Mouse (Mus musculus): ENCODE measurements around the gene Tsen54. TPM values are rescaled to one million over a fixed set of nuclear protein-coding genes. Genes with fewer than 3 reads are reported as not detected.

Tsen54 gene
- polyA plus RNA-seq, 1 experiment = not detected

- H3K4me1 ChIP-seq (ENCODE audit: control insufficient read depth, insufficient read depth, low read length) = no peaks in the 10 kb centered on the region
- no peak overlapping the region for H3K27ac ChIP-seq (ENCODE audit: insufficient read depth, low read depth, low read length)
- H3K4me3 ChIP-seq (ENCODE audit: insufficient read depth, low read depth, low read length) = no peak overlapping the region
- no peak for TF ChIP-seq CTCF (IDR thresholded peaks at IDR 0.05; ENCODE audit: insufficient read depth, low read depth, low read length)
- 84% methylated on average over 15 of the region's 15 CpGs for WGBS
Measured at GRCm38 (mm10) chr11:115796898-115797297, 17.6 kb upstream of the Tsen54 start.

- TF ChIP-seq POLR2A (IDR thresholded peaks at IDR 0.05; ENCODE audit: insufficient read depth, low read depth, low read length) = no peak
- TF ChIP-seq CTCF (IDR thresholded peaks at IDR 0.05; ENCODE audit: insufficient read depth, low read depth, low read length) = no peak
- Histone ChIP-seq H3K4me3 (ENCODE audit: insufficient read depth, low read depth, low read length) (no peak overlapping the region), H3K27ac (ENCODE audit: insufficient read depth, low read depth, low read length) (no peak overlapping the region), H3K4me1 (ENCODE audit: control insufficient read depth, insufficient read depth, low read length) (no peaks in the 10 kb centered on the region)
- WGBS = 80% methylated on average over 9 of the region's 9 CpGs
Measured at GRCm38 (mm10) chr11:115797665-115798064, 16.9 kb upstream of the Tsen54 start.

GRCm38 (mm10) chr11:115800981-115801380 lies 13.5 kb upstream of the Tsen54 start:
- Histone ChIP-seq H3K4me3 (ENCODE audit: insufficient read depth, low read depth, low read length) (no peak overlapping the region), H3K4me1 (ENCODE audit: control insufficient read depth, insufficient read depth, low read length) (no peaks in the 10 kb centered on the region), H3K27ac (ENCODE audit: insufficient read depth, low read depth, low read length) (no peak overlapping the region)
- 91% methylated on average over 18 of the region's 18 CpGs for WGBS
- no peak for TF ChIP-seq POLR2A (IDR thresholded peaks at IDR 0.05; ENCODE audit: insufficient read depth, low read depth, low read length)
- no peak for TF ChIP-seq CTCF (IDR thresholded peaks at IDR 0.05; ENCODE audit: insufficient read depth, low read depth, low read length)

- Histone ChIP-seq H3K4me1 (ENCODE audit: control insufficient read depth, insufficient read depth, low read length) (peaks cover 3% of the 10 kb centered on the region), H3K4me3 (ENCODE audit: insufficient read depth, low read depth, low read length) (no peak overlapping the region), H3K27ac (ENCODE audit: insufficient read depth, low read depth, low read length) (no peak overlapping the region)
- 85% methylated on average over 24 of the region's 24 CpGs for WGBS
- TF ChIP-seq POLR2A (IDR thresholded peaks at IDR 0.05; ENCODE audit: insufficient read depth, low read depth, low read length) = no peak
- no peak for TF ChIP-seq CTCF (IDR thresholded peaks at IDR 0.05; ENCODE audit: insufficient read depth, low read depth, low read length)
Measured at GRCm38 (mm10) chr11:115803072-115803709, 11.3 kb upstream of the Tsen54 start.

GRCm38 (mm10) chr11:115805005-115805404 lies 9.5 kb upstream of the Tsen54 start:
- H3K27ac ChIP-seq (ENCODE audit: insufficient read depth, low read depth, low read length) = no peak overlapping the region
- H3K4me3 ChIP-seq (ENCODE audit: insufficient read depth, low read depth, low read length) = no peak overlapping the region
- TF ChIP-seq CTCF (IDR thresholded peaks at IDR 0.05; ENCODE audit: insufficient read depth, low read depth, low read length) (no peak), POLR2A (IDR thresholded peaks at IDR 0.05; ENCODE audit: insufficient read depth, low read depth, low read length) (no peak)
- WGBS = 93% methylated on average over 7 of the region's 7 CpGs
- peaks cover 13% of the 10 kb centered on the region for H3K4me1 ChIP-seq (ENCODE audit: control insufficient read depth, insufficient read depth, low read length)

GRCm38 (mm10) chr11:115806154-115806553 lies 8.4 kb upstream of the Tsen54 start:
- 84% methylated on average over 10 of the region's 10 CpGs for WGBS
- Histone ChIP-seq H3K27ac (ENCODE audit: insufficient read depth, low read depth, low read length) (no peak overlapping the region), H3K4me1 (ENCODE audit: control insufficient read depth, insufficient read depth, low read length) (peaks cover 13% of the 10 kb centered on the region), H3K4me3 (ENCODE audit: insufficient read depth, low read depth, low read length) (no peak overlapping the region)
- no peak for TF ChIP-seq CTCF (IDR thresholded peaks at IDR 0.05; ENCODE audit: insufficient read depth, low read depth, low read length)
- no peak for TF ChIP-seq POLR2A (IDR thresholded peaks at IDR 0.05; ENCODE audit: insufficient read depth, low read depth, low read length)

- Histone ChIP-seq H3K27ac (ENCODE audit: insufficient read depth, low read depth, low read length) (peak overlapping the region; percentile 61), H3K4me3 (ENCODE audit: insufficient read depth, low read depth, low read length) (no peak overlapping the region), H3K4me1 (ENCODE audit: control insufficient read depth, insufficient read depth, low read length) (peaks cover 13% of the 10 kb centered on the region)
- WGBS = 57% methylated on average over 6 of the region's 6 CpGs
- TF ChIP-seq POLR2A (IDR thresholded peaks at IDR 0.05; ENCODE audit: insufficient read depth, low read depth, low read length) = no peak
- no peak for TF ChIP-seq CTCF (IDR thresholded peaks at IDR 0.05; ENCODE audit: insufficient read depth, low read depth, low read length)
Measured at GRCm38 (mm10) chr11:115807306-115807705, 7.2 kb upstream of the Tsen54 start.

GRCm38 (mm10) chr11:115807971-115808370 lies 6.6 kb upstream of the Tsen54 start:
- Histone ChIP-seq H3K27ac (ENCODE audit: insufficient read depth, low read depth, low read length) (peak overlapping the region; percentile 61; the same call in 1 of the 2 replicates), H3K4me1 (ENCODE audit: control insufficient read depth, insufficient read depth, low read length) (peaks cover 13% of the 10 kb centered on the region), H3K4me3 (ENCODE audit: insufficient read depth, low read depth, low read length) (no peak overlapping the region)
- TF ChIP-seq CTCF (IDR thresholded peaks at IDR 0.05; ENCODE audit: insufficient read depth, low read depth, low read length) = no peak
- TF ChIP-seq POLR2A (IDR thresholded peaks at IDR 0.05; ENCODE audit: insufficient read depth, low read depth, low read length) = no peak
- 67% methylated on average over 11 of the region's 11 CpGs for WGBS

- peak overlapping the region; percentile 63 for H3K27ac ChIP-seq (ENCODE audit: insufficient read depth, low read depth, low read length)
- WGBS = 48% methylated on average over 10 of the region's 10 CpGs
- TF ChIP-seq POLR2A (IDR thresholded peaks at IDR 0.05; ENCODE audit: insufficient read depth, low read depth, low read length) (no peak), CTCF (IDR thresholded peaks at IDR 0.05; ENCODE audit: insufficient read depth, low read depth, low read length) (no peak)
- no peak overlapping the region for H3K4me3 ChIP-seq (ENCODE audit: insufficient read depth, low read depth, low read length)
- peaks cover 21% of the 10 kb centered on the region for H3K4me1 ChIP-seq (ENCODE audit: control insufficient read depth, insufficient read depth, low read length)
Measured at GRCm38 (mm10) chr11:115808696-115809310, 5.7 kb upstream of the Tsen54 start.

All from olfactory bulb, adult 2 months (tissue).